Mouse (Mus musculus) limb, embryonic 14.5 days (tissue): ENCODE measurements around the gene Cmtm2a. TPM values are rescaled to one million over a fixed set of nuclear protein-coding genes. Genes with fewer than 3 reads are reported as not detected.
"Not testable (repeated sequence)": the region's sequence is repeated elsewhere in the genome, so short reads cannot be mapped to it uniquely, and the experiment has no call there.

Experiments
- ATAC-seq: fragments of 200-750 bp; cut with Nextera tagmentation; 2 replicates; pipeline ENCODE4 v1.8.0; 2017; ENCODE audit warnings: low read depth, moderate number of reproducible peaks, moderate TSS enrichment; ENCODE audit not compliant: low FRiP score
- DNase-seq: peaks from one replicate; pipeline ENCODE4 v3.0.0-alpha.2; 2015; ENCODE audit warnings: low spot score
- H3K27ac ChIP-seq: fragments of 300-500 bp; sonication (generic); replicated peaks from 2 replicates; pipeline ENCODE4 v1.5.1; 2014; ENCODE audit warnings: low read depth, mild to moderate bottlenecking, low read length, moderate library complexity, mixed read lengths
- H3K27me3 ChIP-seq: fragments of 300-500 bp; sonication (generic); 2 replicates; pipeline ENCODE4 v1.6.1; 2014; ENCODE audit warnings: low read length, mixed read lengths; ENCODE audit not compliant: control insufficient read depth, insufficient read depth
- H3K36me3 ChIP-seq: fragments of 300-500 bp; sonication (generic); 2 replicates; pipeline ENCODE4 v1.6.1; 2014; ENCODE audit warnings: mild to moderate bottlenecking, low read length, moderate library complexity, mixed read lengths; ENCODE audit not compliant: control insufficient read depth, insufficient read depth
- H3K4me1 ChIP-seq: fragments of 300-500 bp; sonication (generic); 2 replicates; pipeline ENCODE4 v1.6.1; 2014; ENCODE audit warnings: antibody characterized with exemption, low read length, mixed read lengths; ENCODE audit not compliant: control insufficient read depth, insufficient read depth
- H3K4me2 ChIP-seq: fragments of 300-500 bp; sonication (generic); replicated peaks from 2 replicates; pipeline ENCODE4 v1.6.1; 2014; ENCODE audit warnings: low read depth, mild to moderate bottlenecking, low read length, moderate library complexity; ENCODE audit not compliant: severe bottlenecking
- H3K4me3 ChIP-seq: fragments of 300-500 bp; sonication (generic); replicated peaks from 2 replicates; pipeline ENCODE4 v1.5.1; 2014; ENCODE audit warnings: low read length
- H3K9ac ChIP-seq: fragments of 300-500 bp; sonication (generic); 2 replicates; pipeline ENCODE4 v1.6.1; 2014; ENCODE audit warnings: mild to moderate bottlenecking, low read depth, low read length, moderate library complexity; ENCODE audit not compliant: severe bottlenecking
- H3K9me3 ChIP-seq: fragments of 300-500 bp; sonication (generic); 2 replicates; pipeline ENCODE4 v1.6.1; 2016; ENCODE audit warnings: low read length; ENCODE audit not compliant: control insufficient read depth
- POLR2A ChIP-seq: fragments of 200-500 bp; IDR thresholded peaks from 2 replicates; pipeline ENCODE4 v1.8.0; 2012; ENCODE audit warnings: inconsistent platforms, mild to moderate bottlenecking, moderate library complexity, borderline replicate concordance; ENCODE audit not compliant: insufficient read depth, insufficient read length; ENCODE audit errors: extremely low read depth
- WGBS: fragments of 180-500 bp; shearing (Covaris S2); extraction: QIAGEN DNeasy Blood & Tissue Kit; methylation state at CpG from one replicate; pipeline ENCODE4 v1.1.7; 2014; 5-methylcytosine and 5-hydroxymethylcytosine counted together
- polyA plus RNA-seq, 2 experiments: library from polyadenylated mRNA; depleted of rRNA in 1 of 2; stranded (reverse) in 1 of 2; unstranded in 1 of 2; fragments of >200 nt; fragmentation: Nextera tagmentation in 1 of 2; extraction: Ambion mirVana in 1 of 2; gene quantifications; 2 replicates each; pipeline versions ENCODE4 v1.2.1 to v1.2.3; 2012 to 2014

Gene Cmtm2a
- polyA plus RNA-seq (2012; rRNA removed) = not detected in 2 replicates
- not detected in 2 replicates for polyA plus RNA-seq (2014; fragmentation: Nextera tagmentation; extraction: Ambion mirVana)

DNA sequence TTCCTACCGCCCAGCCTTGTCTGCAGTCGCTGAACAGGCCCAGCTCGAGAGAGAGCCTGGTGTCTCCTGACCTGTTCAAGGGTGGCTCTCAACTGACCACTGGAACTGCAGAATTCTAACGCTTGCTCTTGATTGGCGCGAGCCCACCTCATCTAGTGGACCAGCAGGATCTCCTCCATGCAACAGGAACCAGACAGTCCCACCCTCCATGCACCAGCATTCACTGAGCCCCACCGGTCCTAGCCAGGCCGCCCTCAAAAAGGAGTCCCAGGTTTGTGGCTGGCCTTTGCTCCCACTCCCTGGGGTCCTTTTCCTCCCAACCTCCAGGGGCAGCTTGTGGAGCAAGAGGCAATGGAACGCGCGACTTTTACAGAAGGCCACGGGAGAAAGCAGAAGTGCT lies at the start of gene Cmtm2a:
Gene Cmtm2a (minus strand): TSS at position 101 of the 400 bp plus-strand sequence.
- H3K27me3 ChIP-seq, H3K4me3 ChIP-seq, H3K9me3 ChIP-seq, DNase-seq, H3K4me1 ChIP-seq, H3K36me3 ChIP-seq, H3K9ac ChIP-seq, H3K27ac ChIP-seq, ATAC-seq, H3K4me2 ChIP-seq: not testable (repeated sequence)
- 78% methylated on average over 9 of the region's 12 CpGs for WGBS

DNA sequence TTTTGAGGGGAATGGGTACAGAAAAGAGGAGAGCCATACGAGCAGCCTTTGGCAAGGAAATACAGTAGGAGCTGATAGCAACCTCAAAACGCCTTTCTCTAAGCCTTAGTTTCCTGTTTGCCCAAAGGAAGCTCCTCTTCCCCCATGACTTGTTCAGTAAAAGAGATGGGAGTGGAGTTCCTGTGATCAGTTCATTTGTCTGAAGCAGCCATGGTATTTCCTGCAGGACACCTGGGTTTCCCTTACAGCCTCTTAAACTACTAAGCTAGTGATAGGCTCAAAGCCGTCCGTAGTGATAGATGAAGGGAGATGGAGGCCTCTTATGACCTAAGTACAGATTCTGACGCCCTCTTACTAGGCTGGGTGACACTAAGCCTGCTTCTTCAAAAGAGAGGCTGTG lies 49.4 kb upstream of the Cmtm2a start:
- Histone ChIP-seq H3K4me2 (no peak overlapping the region), H3K27me3 (no peaks in the 10 kb centered on the region), H3K36me3 (peaks cover 33% of the 10 kb centered on the region), H3K9me3 (no peaks in the 10 kb centered on the region), H3K27ac (no peak overlapping the region), H3K4me1 (peaks cover 5% of the 10 kb centered on the region), H3K4me3 (no peak overlapping the region), H3K9ac (no peak overlapping the region)
- ATAC-seq = no peak
- 76% methylated on average over 5 of the region's 5 CpGs for WGBS
- DNase-seq = no peak
- no peak for TF ChIP-seq POLR2A

DNA sequence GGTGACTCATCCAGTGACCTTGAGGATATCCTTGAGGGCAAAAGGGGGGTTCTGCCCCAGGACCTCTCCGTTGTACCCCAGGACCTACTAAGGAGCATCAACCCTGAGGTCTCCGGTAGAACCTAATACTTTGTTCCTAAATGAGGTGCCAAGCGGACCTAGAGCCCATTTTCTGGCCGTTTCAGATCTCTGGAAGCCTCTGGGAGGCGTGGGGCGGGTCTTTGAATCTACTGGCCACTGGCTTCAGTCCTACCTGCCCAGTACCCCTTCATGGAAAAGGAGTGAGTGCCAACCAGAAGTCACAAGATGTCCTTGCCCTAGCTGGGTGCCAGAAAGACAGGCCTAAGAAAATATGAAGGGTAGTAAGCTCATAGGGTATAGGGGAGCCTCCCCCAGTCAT lies 48.7 kb upstream of the Cmtm2a start:
- H3K9me3 ChIP-seq = no peaks in the 10 kb centered on the region
- TF ChIP-seq POLR2A = no peak
- H3K27me3 ChIP-seq = no peaks in the 10 kb centered on the region
- H3K4me3 ChIP-seq = peak overlapping the region; percentile 67
- DNase-seq = no peak
- H3K4me1 ChIP-seq = peaks cover 5% of the 10 kb centered on the region
- H3K4me2 ChIP-seq = peak overlapping the region; percentile 85
- WGBS = 43% methylated on average over 6 of the region's 6 CpGs
- H3K36me3 ChIP-seq = peaks cover 25% of the 10 kb centered on the region
- no peak overlapping the region for H3K27ac ChIP-seq
- no peak for ATAC-seq
- peak overlapping the region; percentile 89 for H3K9ac ChIP-seq

DNA sequence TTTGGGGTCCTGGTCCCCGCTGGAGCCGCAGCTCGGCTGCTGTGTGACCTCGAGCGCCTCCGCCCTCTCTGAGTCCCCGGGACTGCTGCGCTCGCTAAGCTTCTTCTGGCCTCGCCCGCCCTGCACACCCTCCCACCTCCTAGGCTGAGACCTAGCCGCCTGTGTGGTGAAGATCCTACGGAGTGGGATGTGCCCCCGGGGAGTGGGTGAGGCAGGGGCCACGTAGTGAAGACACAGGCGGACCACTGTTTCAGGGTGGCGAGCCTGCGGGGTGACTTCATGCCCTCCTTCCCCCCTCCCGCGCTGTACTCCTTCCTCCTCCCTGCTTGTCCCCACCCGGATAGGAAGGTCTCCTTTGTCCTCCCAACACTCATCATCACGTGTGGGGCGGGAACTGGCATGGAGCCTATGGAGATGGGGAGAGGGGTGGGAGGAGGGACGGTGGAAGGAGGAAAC lies 48.2 kb upstream of the Cmtm2a start:
- no peaks in the 10 kb centered on the region for H3K27me3 ChIP-seq
- H3K4me1 ChIP-seq = peaks cover 5% of the 10 kb centered on the region
- peak overlapping the region; percentile 89 for H3K9ac ChIP-seq
- peak overlapping the region; percentile 82 for H3K27ac ChIP-seq
- TF ChIP-seq POLR2A = 0 out of 2 replicates have a peak, but pooled peaks have one; percentile 24
- DNase-seq = peak; percentile 74
- peak overlapping the region; percentile 85 for H3K4me2 ChIP-seq
- peak overlapping the region; percentile 67 for H3K4me3 ChIP-seq
- peak; percentile 58 for ATAC-seq
- H3K36me3 ChIP-seq = peaks cover 20% of the 10 kb centered on the region
- no peaks in the 10 kb centered on the region for H3K9me3 ChIP-seq
- WGBS = under 1% methylated on average over 24 of the region's 24 CpGs

DNA sequence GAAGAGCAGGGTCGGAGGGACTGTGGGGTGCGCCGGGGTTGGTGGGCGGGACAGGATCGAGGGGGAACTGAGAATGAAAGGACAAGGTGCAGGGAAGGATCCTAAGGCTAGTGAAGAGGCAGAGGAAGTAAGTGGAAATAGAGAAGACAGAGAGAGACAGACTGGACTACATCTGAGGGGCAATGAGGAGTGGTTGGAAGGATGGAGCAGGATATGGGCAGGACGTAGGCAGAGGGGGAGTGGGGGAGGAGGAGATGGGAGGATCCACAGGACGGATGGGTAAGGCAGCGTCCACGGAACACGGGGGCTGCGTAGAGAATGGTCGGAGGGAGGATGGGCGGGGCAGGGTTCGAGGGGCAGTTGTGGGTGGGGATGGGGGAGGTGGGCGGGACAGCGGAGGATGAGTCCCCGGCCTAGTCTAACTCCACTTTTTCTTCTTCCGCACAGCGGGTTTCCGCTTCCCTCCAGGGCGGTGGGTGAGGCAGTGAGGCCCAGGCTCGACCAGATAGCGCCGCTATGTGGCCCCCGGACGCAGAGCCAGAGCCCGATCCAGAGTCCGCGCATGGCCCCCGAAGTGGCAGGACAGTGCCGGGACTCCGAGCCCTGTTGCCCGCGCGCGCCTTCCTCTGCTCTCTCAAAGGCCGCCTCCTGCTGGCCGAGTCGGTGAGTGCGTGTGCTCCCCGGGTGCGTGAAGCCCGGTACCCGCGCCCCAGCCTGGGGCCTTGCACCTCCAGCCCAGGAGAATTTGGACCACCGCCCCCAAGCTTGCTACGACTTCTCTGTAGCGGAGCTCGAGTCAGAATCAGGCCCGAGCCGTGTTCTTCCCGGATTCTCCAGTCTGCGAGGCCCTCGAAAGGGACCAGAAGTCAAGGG lies 47.5 kb upstream of the Cmtm2a start:
- Histone ChIP-seq H3K27me3 (no peaks in the 10 kb centered on the region), H3K9ac (peak overlapping the region; percentile 89), H3K4me1 (peaks cover 5% of the 10 kb centered on the region), H3K9me3 (no peaks in the 10 kb centered on the region), H3K36me3 (peaks cover 13% of the 10 kb centered on the region), H3K27ac (peak overlapping the region; percentile 82), H3K4me3 (peak overlapping the region; percentile 67), H3K4me2 (peak overlapping the region; percentile 85)
- peak; percentile 81 for DNase-seq
- WGBS = under 1% methylated on average over 41 of the region's 54 CpGs
- TF ChIP-seq POLR2A = peak; percentile 91; the same call in 1 of the 2 replicates
- peak; percentile 82 for ATAC-seq
